Mouse (Mus musculus): ENCODE data around the gene Sec1. TPM values are rescaled to one million over a fixed set of nuclear protein-coding genes. Genes with fewer than 3 reads are reported as not detected.

The Sec1 gene
- polyA plus RNA-seq, 1 experiment, result 0.68 TPM

GRCm38 (mm10) chr7:45682144-45683126, 11.8 kb downstream of the Sec1 start:
- Histone ChIP-seq H3K27ac (ENCODE audit: insufficient read depth, low read length) (peak overlapping the region; percentile 89), H3K36me3 (ENCODE audit: control insufficient read depth, insufficient read depth, low read length) (no peaks in the 10 kb centered on the region), H3K27me3 (ENCODE audit: control insufficient read depth, insufficient read depth, low read length) (no peaks in the 10 kb centered on the region), H3K4me1 (ENCODE audit: control insufficient read depth, insufficient read depth, insufficient read length) (peaks cover 29% of the 10 kb centered on the region), H3K4me3 (ENCODE audit: extremely low read depth, insufficient read depth, insufficient read length) (no peak overlapping the region)
- WGBS, result 47% methylated on average over 14 of the region's 14 CpGs
- TF ChIP-seq CTCF (IDR thresholded peaks at IDR 0.05; ENCODE audit: extremely low read depth, insufficient read depth, insufficient read length, insufficient replicate concordance), result peak; percentile 96
- TF ChIP-seq POLR2A (IDR thresholded peaks at IDR 0.05; ENCODE audit: low read depth, low read length), result no peak
- DNase-seq (ENCODE audit: low read depth in 1 of 2, low spot score in 2 of 2), result peak; percentile 60 to 78

- DNase-seq (ENCODE audit: low read depth in 1 of 2, low spot score in 2 of 2), result peak; percentile 47 to 62
- Histone ChIP-seq H3K36me3 (ENCODE audit: control insufficient read depth, insufficient read depth, low read length) (no peaks in the 10 kb centered on the region), H3K27me3 (ENCODE audit: control insufficient read depth, insufficient read depth, low read length) (no peaks in the 10 kb centered on the region), H3K4me1 (ENCODE audit: control insufficient read depth, insufficient read depth, insufficient read length) (peaks cover 25% of the 10 kb centered on the region), H3K4me3 (ENCODE audit: extremely low read depth, insufficient read depth, insufficient read length) (no peak overlapping the region), H3K27ac (ENCODE audit: insufficient read depth, low read length) (peak overlapping the region; percentile 89)
- 25% methylated on average over 8 of the region's 8 CpGs for WGBS
- TF ChIP-seq CTCF (IDR thresholded peaks at IDR 0.05; ENCODE audit: extremely low read depth, insufficient read depth, insufficient read length, insufficient replicate concordance) (no peak), POLR2A (IDR thresholded peaks at IDR 0.05; ENCODE audit: low read depth, low read length) (no peak; the same call in 1 of the 2 replicates)
Observed at GRCm38 (mm10) chr7:45681046-45681736, 13.0 kb downstream of the Sec1 start.

GRCm38 (mm10) chr7:45679966-45680621, 14.1 kb downstream of the Sec1 start:
- TF ChIP-seq CTCF (IDR thresholded peaks at IDR 0.05; ENCODE audit: extremely low read depth, insufficient read depth, insufficient read length, insufficient replicate concordance), result no peak
- no peak for TF ChIP-seq POLR2A (IDR thresholded peaks at IDR 0.05; ENCODE audit: low read depth, low read length)
- no peaks in the 10 kb centered on the region for H3K36me3 ChIP-seq (ENCODE audit: control insufficient read depth, insufficient read depth, low read length)
- H3K4me1 ChIP-seq (ENCODE audit: control insufficient read depth, insufficient read depth, insufficient read length), result peaks cover 25% of the 10 kb centered on the region
- H3K27ac ChIP-seq (ENCODE audit: insufficient read depth, low read length), result peak overlapping the region; percentile 89
- DNase-seq (ENCODE audit: low read depth in 1 of 2, low spot score in 2 of 2), result no peak
- WGBS, result 80% methylated on average over 14 of the region's 14 CpGs
- no peaks in the 10 kb centered on the region for H3K27me3 ChIP-seq (ENCODE audit: control insufficient read depth, insufficient read depth, low read length)
- no peak overlapping the region for H3K4me3 ChIP-seq (ENCODE audit: extremely low read depth, insufficient read depth, insufficient read length)

GRCm38 (mm10) chr7:45678513-45678912, 15.7 kb downstream of the Sec1 start:
- TF ChIP-seq CTCF (IDR thresholded peaks at IDR 0.05; ENCODE audit: extremely low read depth, insufficient read depth, insufficient read length, insufficient replicate concordance), result no peak
- TF ChIP-seq POLR2A (IDR thresholded peaks at IDR 0.05; ENCODE audit: low read depth, low read length), result no peak
- 91% methylated on average over 14 of the region's 14 CpGs for WGBS
- Histone ChIP-seq H3K4me3 (ENCODE audit: extremely low read depth, insufficient read depth, insufficient read length) (no peak overlapping the region), H3K27me3 (ENCODE audit: control insufficient read depth, insufficient read depth, low read length) (no peaks in the 10 kb centered on the region), H3K27ac (ENCODE audit: insufficient read depth, low read length) (no peak overlapping the region), H3K36me3 (ENCODE audit: control insufficient read depth, insufficient read depth, low read length) (no peaks in the 10 kb centered on the region), H3K4me1 (ENCODE audit: control insufficient read depth, insufficient read depth, insufficient read length) (peaks cover 25% of the 10 kb centered on the region)
- DNase-seq (ENCODE audit: low read depth in 1 of 2, low spot score in 2 of 2), result no peak

GRCm38 (mm10) chr7:45677627-45678295, 16.4 kb downstream of the Sec1 start:
- Histone ChIP-seq H3K4me1 (ENCODE audit: control insufficient read depth, insufficient read depth, insufficient read length) (peaks cover 25% of the 10 kb centered on the region), H3K27me3 (ENCODE audit: control insufficient read depth, insufficient read depth, low read length) (no peaks in the 10 kb centered on the region), H3K4me3 (ENCODE audit: extremely low read depth, insufficient read depth, insufficient read length) (no peak overlapping the region), H3K27ac (ENCODE audit: insufficient read depth, low read length) (no peak overlapping the region), H3K36me3 (ENCODE audit: control insufficient read depth, insufficient read depth, low read length) (no peaks in the 10 kb centered on the region)
- no peak for TF ChIP-seq POLR2A (IDR thresholded peaks at IDR 0.05; ENCODE audit: low read depth, low read length)
- TF ChIP-seq CTCF (IDR thresholded peaks at IDR 0.05; ENCODE audit: extremely low read depth, insufficient read depth, insufficient read length, insufficient replicate concordance), result no peak
- 93% methylated on average over 7 of the region's 7 CpGs for WGBS
- no peak for DNase-seq (ENCODE audit: low read depth in 1 of 2, low spot score in 2 of 2)

GRCm38 (mm10) chr7:45668921-45669320, 25.3 kb downstream of the Sec1 start:
- 94% methylated on average over 9 of the region's 9 CpGs for WGBS
- no peak for DNase-seq (ENCODE audit: low read depth in 1 of 2, low spot score in 2 of 2)
- H3K27me3 ChIP-seq (ENCODE audit: control insufficient read depth, insufficient read depth, low read length), result no peaks in the 10 kb centered on the region
- no peak overlapping the region for H3K4me3 ChIP-seq (ENCODE audit: extremely low read depth, insufficient read depth, insufficient read length)
- H3K36me3 ChIP-seq (ENCODE audit: control insufficient read depth, insufficient read depth, low read length), result no peaks in the 10 kb centered on the region
- TF ChIP-seq CTCF (IDR thresholded peaks at IDR 0.05; ENCODE audit: extremely low read depth, insufficient read depth, insufficient read length, insufficient replicate concordance), result no peak
- no peak for TF ChIP-seq POLR2A (IDR thresholded peaks at IDR 0.05; ENCODE audit: low read depth, low read length)
- H3K4me1 ChIP-seq (ENCODE audit: control insufficient read depth, insufficient read depth, insufficient read length), result no peaks in the 10 kb centered on the region
- no peak overlapping the region for H3K27ac ChIP-seq (ENCODE audit: insufficient read depth, low read length)
